Mouse (Mus musculus) limb, embryonic 15.5 days (tissue): Measurements from ENCODE around the gene Gm9972. TPM values are rescaled to one million over a fixed set of nuclear protein-coding genes. Genes with fewer than 3 reads are reported as not detected.

Source experiments
- ATAC-seq: fragments of 200-750 bp; cut with Nextera tagmentation; 2 replicates; pipeline ENCODE4 v1.8.0; 2017; ENCODE audit warnings: low read depth, moderate TSS enrichment; ENCODE audit not compliant: insufficient number of reproducible peaks, low FRiP score, low TSS enrichment
- H3K27ac ChIP-seq: fragments of 300-500 bp; sonication (generic); 2 replicates; pipeline ENCODE4 v1.5.1; 2015; ENCODE audit warnings: moderate library complexity, mild to moderate bottlenecking, inconsistent platforms
- H3K27me3 ChIP-seq: fragments of 300-500 bp; sonication (generic); 2 replicates; pipeline ENCODE4 v1.6.1; 2015; ENCODE audit warnings: inconsistent platforms
- H3K36me3 ChIP-seq: fragments of 300-500 bp; sonication (generic); 2 replicates; pipeline ENCODE4 v1.6.1; 2015; ENCODE audit warnings: inconsistent platforms
- H3K4me1 ChIP-seq: fragments of 300-500 bp; sonication (generic); 2 replicates; pipeline ENCODE4 v1.6.1; 2015; ENCODE audit warnings: inconsistent platforms
- H3K4me2 ChIP-seq: fragments of 300-500 bp; sonication (generic); 2 replicates; pipeline ENCODE4 v1.6.1; 2015; ENCODE audit warnings: mild to moderate bottlenecking, inconsistent platforms
- H3K4me3 ChIP-seq: fragments of 300-500 bp; sonication (generic); 2 replicates; pipeline ENCODE4 v1.5.1; 2015; ENCODE audit warnings: mild to moderate bottlenecking, inconsistent platforms
- H3K9ac ChIP-seq: fragments of 300-500 bp; sonication (generic); 2 replicates; pipeline ENCODE4 v1.6.1; 2015; ENCODE audit warnings: inconsistent platforms
- H3K9me3 ChIP-seq: fragments of 300-500 bp; sonication (generic); 2 replicates; pipeline ENCODE4 v1.6.1; 2016; ENCODE audit warnings: inconsistent platforms
- whole genome bisulfite sequencing: fragments of 180-500 bp; shearing (Covaris S2); methylation state at CpG from one replicate; pipeline ENCODE4 v1.1.7; 2015; 5-methylcytosine and 5-hydroxymethylcytosine counted together
- polyA plus RNA-seq: library from polyadenylated mRNA; unstranded; fragments of >200 nt; fragmentation: Nextera tagmentation; extraction: Ambion mirVana; gene quantifications from 2 replicates; pipeline ENCODE4 v1.2.1, GENCODE M21; 2015

Gm9972 gene
- polyA plus RNA-seq, 1 experiment from 2014 or later: 0.35 TPM

DNA sequence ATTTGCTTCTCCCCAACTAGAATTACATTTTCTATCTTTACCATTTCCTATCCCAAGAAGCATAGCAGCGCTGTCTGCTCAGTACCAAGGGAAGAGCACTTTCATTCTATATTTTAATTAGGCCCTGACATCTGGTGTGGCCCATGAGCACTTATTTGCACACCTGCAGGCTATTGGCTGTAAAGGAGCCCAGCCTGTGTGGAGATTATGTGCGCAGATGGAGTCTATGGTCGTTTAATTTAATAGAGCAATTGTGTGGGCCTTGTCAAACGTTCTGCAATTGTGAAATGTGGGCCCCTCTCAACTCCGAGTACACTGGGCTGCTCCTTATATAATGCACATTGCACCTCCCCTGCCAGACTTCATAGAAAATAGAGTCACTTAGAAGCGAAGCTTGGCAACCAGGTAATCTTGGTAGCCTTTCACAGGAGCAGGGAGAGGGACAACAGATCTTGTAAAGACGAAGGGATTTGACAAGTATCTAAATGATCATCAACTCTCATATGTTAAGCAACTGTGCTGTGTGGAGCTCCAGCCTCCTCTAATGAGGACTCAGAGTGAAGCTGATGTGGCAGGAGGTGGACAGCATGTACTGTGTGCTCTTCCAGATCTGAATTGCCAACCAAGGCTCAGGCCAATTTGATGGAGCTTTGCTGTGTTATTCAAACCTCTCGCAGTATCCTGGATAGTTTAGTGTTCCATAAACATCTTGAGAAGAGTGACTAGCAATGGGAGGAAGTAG, 50.9 kb downstream of the Gm9972 start:
- H3K9ac ChIP-seq: no peak overlapping the region
- H3K4me1 ChIP-seq: no peaks in the 10 kb centered on the region
- H3K4me3 ChIP-seq: no peak overlapping the region
- no peaks in the 10 kb centered on the region for H3K36me3 ChIP-seq
- WGBS: 35% methylated on average over 8 of the region's 8 CpGs
- ATAC-seq: no peak
- no peaks in the 10 kb centered on the region for H3K27me3 ChIP-seq
- no peak overlapping the region for H3K4me2 ChIP-seq
- H3K9me3 ChIP-seq: no peaks in the 10 kb centered on the region
- H3K27ac ChIP-seq: no peak overlapping the region

Other genes with a start within 250 kb of the Gm9972 start
- gene Atp10b, start 114.1 kb downstream of the Gm9972 start, polyA plus RNA-seq: 1.4 and 1.6 TPM in 2 replicates